Mouse (Mus musculus): Measurements from ENCODE around the gene Crlf3. TPM values are rescaled to one million over a fixed set of nuclear protein-coding genes. Genes with fewer than 3 reads are reported as not detected.
A peak's percentile ranks its signal among the peaks of the same experiment; 100 is the strongest.

The Crlf3 gene
- total RNA-seq (2021), result 10 to 100 TPM in 1 of 2 experiments, 1 to 10 TPM in 1; 7.4 to 10.8 TPM
- long read RNA-seq, experiment 1, transcript Crlf3-201 (8 exons, 2,396 nt), result major isoform, 7 of 8 reads
- long read RNA-seq, experiment 1, partial matches to known transcripts, result 0 of 8 reads
- long read RNA-seq, experiment 1, other reads (novel, unspliced or antisense), result 1 of 8 reads
- long read RNA-seq, experiment 2, transcript Crlf3-201 (8 exons, 2,396 nt), result major isoform, 10 of 11 reads
- long read RNA-seq, experiment 2, partial matches to known transcripts, result 0 of 11 reads
- long read RNA-seq, experiment 2, other reads (novel, unspliced or antisense), result 0 of 11 reads

GRCm38 (mm10) chr11:80080826-80081728 lies at the start of gene Crlf3:
Crlf3 (minus strand) TSS chr11:80080991.
- intact Hi-C loops (cut with DNase I; ENCODE audit: low total_unique reads), result no loop called here
- DNase-seq, result peak; percentile 95

- intact Hi-C loops (cut with DNase I; ENCODE audit: low total_unique reads), result no loop called here
- peak; percentile 4 for DNase-seq
Measured at GRCm38 (mm10) chr11:80116411-80116810, 35.6 kb upstream of the Crlf3 start.

DNA sequence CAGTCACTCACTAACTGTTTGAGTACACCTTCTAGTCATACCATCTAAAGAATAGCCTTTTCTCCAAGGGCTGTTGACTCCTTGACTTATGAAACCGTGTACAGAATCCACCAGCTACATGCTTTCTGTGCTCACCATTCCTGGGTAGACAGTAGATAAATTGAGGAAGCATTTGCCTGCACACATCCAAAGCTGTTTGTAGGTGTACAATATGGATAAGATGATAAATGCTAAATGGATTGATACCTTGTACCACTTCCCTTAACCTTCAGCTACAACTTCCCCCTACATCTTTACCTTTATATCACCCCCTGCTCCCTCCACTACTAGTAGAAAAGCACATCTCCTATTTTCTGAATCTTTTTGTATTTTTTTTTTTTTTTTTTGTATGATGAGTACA lies 23.6 kb upstream of the Crlf3 start:
- intact Hi-C loops (cut with DNase I; ENCODE audit: low total_unique reads), result no loop called here
- no peak for DNase-seq

DNA sequence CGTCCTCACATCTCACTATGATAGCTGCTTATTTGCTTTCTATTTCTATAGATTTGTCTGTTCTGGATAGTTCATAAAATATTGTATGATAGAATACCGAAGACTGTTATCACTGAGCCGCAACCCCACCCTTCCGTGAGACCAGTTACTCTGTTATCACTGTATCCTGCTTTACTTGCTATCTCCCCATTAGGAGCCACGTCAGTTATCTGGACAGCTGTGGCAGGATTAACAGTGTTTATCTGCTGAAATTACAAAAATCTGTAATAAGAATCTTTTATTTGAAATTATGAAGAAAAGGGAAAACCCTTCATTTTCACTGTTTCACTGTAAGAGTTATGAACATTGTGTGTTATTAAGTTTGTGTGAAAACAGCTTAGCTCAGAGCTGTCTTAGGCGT lies 20.5 kb upstream of the Crlf3 start:
- DNase-seq, result no peak
- intact Hi-C loops (cut with DNase I; ENCODE audit: low total_unique reads), result no loop called here

- intact Hi-C loops (cut with DNase I; ENCODE audit: low total_unique reads), result no loop called here
- DNase-seq, result no peak
Measured at GRCm38 (mm10) chr11:80098444-80099056, 17.8 kb upstream of the Crlf3 start.

DNA sequence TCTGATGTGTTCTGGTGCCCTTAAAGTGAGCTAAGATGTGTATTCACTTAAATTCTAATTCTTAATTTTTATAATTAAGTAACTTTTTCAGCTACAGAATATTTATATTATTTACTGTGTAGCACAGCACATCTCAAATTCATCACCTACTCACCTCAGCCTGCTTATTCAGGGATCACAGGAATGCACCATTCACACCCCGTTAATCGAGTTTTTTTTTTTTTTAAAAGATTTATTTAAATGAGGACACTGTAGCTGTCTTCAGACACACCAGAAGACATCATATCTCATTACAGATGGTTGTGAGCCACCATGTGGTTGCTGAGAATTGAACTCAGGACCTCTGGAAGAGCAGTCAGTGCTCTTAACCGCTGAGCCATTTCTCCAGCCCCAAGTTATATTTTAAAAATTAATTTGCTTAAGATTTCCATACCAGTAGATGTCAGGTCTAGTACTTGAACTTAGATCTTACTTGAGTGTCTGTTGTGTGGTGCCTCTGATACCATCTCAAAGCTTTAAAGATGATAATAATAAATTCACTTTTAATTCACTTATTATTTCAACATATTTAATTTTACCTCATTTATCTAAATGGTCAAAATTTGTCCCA lies 9.9 kb upstream of the Crlf3 start:
- intact Hi-C loops (cut with DNase I; ENCODE audit: low total_unique reads), result no loop called here
- DNase-seq, result no peak

- intact Hi-C loops (cut with DNase I; ENCODE audit: low total_unique reads), result no loop called here
- no peak for DNase-seq
Measured at GRCm38 (mm10) chr11:80089817-80090214, 9.0 kb upstream of the Crlf3 start.

- intact Hi-C loops (cut with DNase I; ENCODE audit: low total_unique reads), result no loop called here
- peak; percentile 90 for DNase-seq
Measured at GRCm38 (mm10) chr11:80088917-80089816, 8.4 kb upstream of the Crlf3 start, which contains the start of gene Atad5. Atad5 (plus strand) TSS chr11:80089400.

- DNase-seq, result peak; percentile 79
- intact Hi-C loops (cut with DNase I; ENCODE audit: low total_unique reads), result no loop called here
Measured at GRCm38 (mm10) chr11:80086844-80087243, 6.1 kb upstream of the Crlf3 start.

DNA sequence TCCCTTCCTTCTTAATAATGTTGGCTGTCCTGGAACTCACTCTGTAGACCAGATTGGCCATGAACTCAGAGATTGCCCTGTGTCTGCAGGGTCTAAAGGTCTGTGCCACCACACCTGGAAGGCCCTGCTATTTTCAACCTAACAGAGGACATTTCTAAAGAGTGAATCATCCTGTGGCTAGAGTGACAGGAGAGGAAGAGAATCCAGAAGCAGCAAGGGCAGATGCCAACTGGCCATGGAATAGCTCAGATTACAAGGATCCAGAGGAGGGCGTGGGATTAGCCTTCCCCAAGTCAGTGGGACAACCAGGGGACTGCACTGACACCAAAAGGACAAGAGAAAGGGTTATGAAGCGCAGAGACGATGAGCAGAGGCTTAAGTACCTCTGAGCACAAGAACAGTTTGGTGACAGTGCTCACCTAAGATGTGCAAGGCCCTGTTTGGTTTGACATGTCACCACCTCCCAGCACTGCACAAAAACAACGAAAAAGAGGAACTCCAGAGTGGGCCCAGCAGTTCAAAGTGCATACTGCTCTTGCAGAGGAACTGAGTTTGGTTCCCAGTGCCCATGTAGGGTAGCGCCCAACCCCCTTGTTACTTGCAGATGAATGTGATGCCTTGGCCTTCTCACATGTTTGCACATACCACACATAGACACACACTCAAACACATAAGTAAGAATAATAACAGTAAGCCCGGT lies 4.7 kb upstream of the Crlf3 start:
- no peak for DNase-seq
- intact Hi-C loops (cut with DNase I; ENCODE audit: low total_unique reads), result no loop called here

GRCm38 (mm10) chr11:80081786-80082319 lies 1.1 kb upstream of the Crlf3 start:
- DNase-seq, result no peak
- intact Hi-C loops (cut with DNase I; ENCODE audit: low total_unique reads), result no loop called here

DNA sequence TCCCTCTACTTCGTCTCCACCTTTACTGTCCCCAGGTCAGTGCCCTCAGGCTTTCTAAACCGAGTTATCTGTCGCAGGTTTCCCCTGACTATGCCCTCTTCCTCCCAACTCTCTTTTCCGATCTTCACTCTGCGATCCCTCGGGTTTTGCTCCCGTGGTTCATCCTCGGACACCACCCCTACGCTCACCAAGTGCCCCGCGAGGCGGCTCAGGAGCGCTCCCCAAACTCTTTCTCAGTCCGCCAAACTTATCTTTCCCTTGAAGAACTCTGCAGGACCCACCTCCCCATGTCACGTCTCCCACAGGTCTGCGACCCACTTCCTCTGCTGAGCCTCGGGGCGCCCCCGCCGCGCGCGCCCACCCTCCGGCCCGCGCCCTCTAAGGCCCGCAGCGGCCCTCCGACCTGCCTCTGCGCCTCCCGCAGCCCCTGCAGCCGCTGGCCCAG lies 388 bp downstream of the Crlf3 start:
- intact Hi-C loops (cut with DNase I; ENCODE audit: low total_unique reads), result no loop called here

GRCm38 (mm10) chr11:80079751-80080150 lies 1.0 kb downstream of the Crlf3 start:
- intact Hi-C loops (cut with DNase I; ENCODE audit: low total_unique reads), result no loop called here
- DNase-seq, result no peak

More for the DNA sequence above, 388 bp downstream of the Crlf3 start:
- peak; percentile 33 for DNase-seq

DNA sequence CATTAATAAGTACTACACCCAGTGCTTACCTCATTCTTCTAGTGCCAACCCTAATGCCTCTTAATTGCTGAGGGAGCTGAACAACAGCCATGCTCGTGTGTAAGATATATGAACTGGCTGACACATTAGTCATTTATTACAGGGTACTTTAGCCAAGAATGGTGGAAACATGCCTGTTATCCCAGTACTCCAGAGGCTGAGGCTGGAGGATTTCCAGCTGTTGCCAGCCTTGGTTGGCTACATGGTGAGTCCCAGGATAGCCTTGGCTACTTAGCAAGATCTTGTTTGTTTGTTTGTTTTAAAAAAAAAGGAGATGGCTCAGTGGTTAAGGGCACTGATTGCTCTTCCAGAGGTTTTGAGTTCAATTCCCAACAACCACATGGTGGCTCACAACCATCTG lies 2.0 kb downstream of the Crlf3 start:
- intact Hi-C loops (cut with DNase I; ENCODE audit: low total_unique reads), result no loop called here
- DNase-seq, result no peak

DNA sequence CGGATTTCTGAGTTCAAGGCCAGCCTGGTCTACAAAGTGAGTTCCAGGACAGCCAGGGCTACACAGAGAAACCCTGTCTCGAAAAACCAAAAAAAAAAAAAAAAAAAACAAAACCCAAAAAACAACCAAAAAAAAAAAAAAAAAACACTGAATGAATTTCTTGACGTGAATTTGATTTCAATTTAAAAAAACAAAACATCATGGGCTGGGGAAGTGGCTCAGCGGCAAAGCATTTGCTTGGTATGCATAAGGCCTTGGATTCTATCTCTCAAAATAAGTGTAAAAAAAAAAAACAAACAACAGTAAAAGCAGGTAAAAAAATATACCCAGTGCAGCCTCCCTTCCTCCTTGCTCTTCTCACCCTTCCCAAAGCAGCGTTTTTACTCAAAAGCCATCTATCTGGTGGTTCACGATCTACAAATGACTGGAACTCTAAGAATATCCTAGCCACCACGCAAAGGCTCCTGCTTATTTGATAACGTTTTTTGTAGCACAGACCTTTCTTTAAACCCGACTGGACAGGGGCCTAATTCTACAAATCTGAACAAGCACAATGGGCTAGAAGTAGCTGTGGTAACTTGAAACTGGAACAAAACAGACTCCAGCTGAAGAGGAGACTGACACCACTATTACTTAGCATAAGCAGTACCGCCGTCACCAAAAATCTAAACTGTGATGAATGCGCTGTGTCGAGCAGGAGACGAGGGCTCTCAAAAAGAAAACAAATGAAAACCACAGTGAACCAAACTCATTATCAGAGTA lies 2.8 kb downstream of the Crlf3 start:
- intact Hi-C loops (cut with DNase I; ENCODE audit: low total_unique reads), result no loop called here
- DNase-seq, result no peak

- intact Hi-C loops (cut with DNase I; ENCODE audit: low total_unique reads), result no loop called here
Measured at GRCm38 (mm10) chr11:80075608-80076277, 5.0 kb downstream of the Crlf3 start.

DNA sequence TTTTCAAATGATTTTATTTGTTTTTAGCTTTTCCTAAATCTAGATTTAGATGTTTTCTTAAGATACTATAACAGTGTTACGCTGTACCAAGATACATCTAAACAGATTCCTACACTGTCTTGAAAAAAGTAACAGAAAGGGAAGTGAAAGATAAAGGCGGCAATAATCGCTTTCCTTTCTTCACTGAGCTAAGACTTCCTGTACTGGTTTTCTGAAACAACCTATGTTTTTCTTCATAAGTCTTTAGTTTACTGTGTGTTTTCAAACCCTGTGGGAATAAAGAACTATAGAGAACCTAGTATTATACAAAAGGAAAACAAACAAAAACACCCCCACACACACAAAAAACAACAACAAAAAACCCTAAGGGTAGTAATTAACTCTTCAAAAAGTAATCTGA lies 8.4 kb downstream of the Crlf3 start:
- no peak for DNase-seq
- intact Hi-C loops (cut with DNase I; ENCODE audit: low total_unique reads), result no loop called here

More at GRCm38 (mm10) chr11:80075608-80076277, 5.0 kb downstream of the Crlf3 start:
- no peak for DNase-seq
